Mouse (Mus musculus) stomach, postnatal 0 days (tissue): ENCODE results near the gene Zfp729a. TPM values are rescaled to one million over a fixed set of nuclear protein-coding genes. Genes with fewer than 3 reads are reported as not detected.

ENCODE experiments used
- ATAC-seq: fragments of 200-750 bp; cut with Nextera tagmentation; 2 replicates; pipeline ENCODE4 v1.8.0; 2017; ENCODE audit not compliant: low FRiP score, low TSS enrichment
- DNase-seq: peaks from one replicate; pipeline ENCODE4 v3.0.0-alpha.2; 2016; ENCODE audit warnings: low spot score
- H3K27ac ChIP-seq: fragments of 300-500 bp; sonication (generic); replicated peaks from 2 replicates; pipeline ENCODE4 v1.5.1; 2014; ENCODE audit warnings: mild to moderate bottlenecking, control low read depth
- H3K27me3 ChIP-seq: fragments of 300-500 bp; sonication (generic); 2 replicates; pipeline ENCODE4 v1.6.1; 2014; ENCODE audit warnings: low read length; ENCODE audit not compliant: control insufficient read depth, insufficient read depth
- H3K36me3 ChIP-seq: fragments of 300-500 bp; sonication (generic); 2 replicates; pipeline ENCODE4 v1.6.1; 2014; ENCODE audit warnings: low read length, mixed read lengths; ENCODE audit not compliant: control insufficient read depth, insufficient read depth
- H3K4me1 ChIP-seq: fragments of 300-500 bp; sonication (generic); replicated peaks from 2 replicates; pipeline ENCODE4 v1.6.1; 2014; ENCODE audit warnings: antibody characterized with exemption; ENCODE audit not compliant: control insufficient read depth, insufficient read depth
- H3K4me2 ChIP-seq: fragments of 300-500 bp; sonication (generic); replicated peaks from 2 replicates; pipeline ENCODE4 v1.6.1; 2014; ENCODE audit warnings: low read depth, mild to moderate bottlenecking, control low read depth, moderate library complexity
- H3K4me3 ChIP-seq: fragments of 300-500 bp; sonication (generic); 2 replicates; pipeline ENCODE4 v1.5.1; 2014; ENCODE audit warnings: low read depth, low read length, control low read depth
- H3K9ac ChIP-seq: fragments of 300-500 bp; sonication (generic); 2 replicates; pipeline ENCODE4 v1.6.1; 2014; ENCODE audit warnings: mild to moderate bottlenecking, low read length, control low read depth, mixed read lengths
- H3K9me3 ChIP-seq: fragments of 300-500 bp; sonication (generic); 2 replicates; pipeline ENCODE4 v1.6.1; 2016; ENCODE audit warnings: low read length; ENCODE audit not compliant: control insufficient read depth
- CTCF ChIP-seq: IDR thresholded peaks from 2 replicates; pipeline ENCODE4 v1.5.1; 2016; ENCODE audit warnings: antibody characterized with exemption, low read depth, mild to moderate bottlenecking, moderate library complexity
- EP300 ChIP-seq: optimal IDR thresholded peaks from 2 replicates; pipeline ENCODE3; 2016; ENCODE audit warnings: antibody characterized with exemption
- WGBS: fragments of 180-500 bp; shearing (Covaris S2); extraction: QIAGEN DNeasy Blood & Tissue Kit; methylation state at CpG from one replicate; pipeline ENCODE4 v1.1.7; 2014; 5-methylcytosine and 5-hydroxymethylcytosine counted together
- polyA plus RNA-seq: library from polyadenylated mRNA; unstranded; fragments of >200 nt; fragmentation: Nextera tagmentation; extraction: Ambion mirVana; gene quantifications from 2 replicates; pipeline ENCODE4 v1.2.1, GENCODE M21; 2015

Gene Zfp729a
- polyA plus RNA-seq, 1 experiment from 2014 or later = 1.2 TPM

DNA sequence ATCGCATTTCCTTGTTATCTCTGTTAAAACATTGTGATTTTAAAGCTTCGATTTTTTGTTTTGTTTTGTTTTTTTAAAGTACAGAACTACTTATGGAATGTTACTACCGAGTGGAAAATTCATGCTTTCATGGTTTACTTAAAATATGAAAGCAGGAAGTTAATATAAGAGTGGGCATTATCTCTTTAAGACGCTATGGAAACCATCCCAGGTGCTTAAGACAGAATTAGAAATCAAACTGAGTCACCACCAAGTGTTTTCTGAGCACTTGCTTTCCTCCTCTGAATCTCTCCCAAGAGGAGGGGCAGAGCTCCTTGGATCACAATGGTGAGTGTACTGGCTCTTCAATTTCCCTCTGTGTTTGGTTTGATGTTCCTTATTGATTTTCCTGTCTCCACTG lies 27.5 kb downstream of the Zfp729a start:
- H3K27me3 ChIP-seq = no peaks in the 10 kb centered on the region
- 74% methylated on average over 4 of the region's 4 CpGs for WGBS
- no peaks in the 10 kb centered on the region for H3K4me1 ChIP-seq
- H3K9ac ChIP-seq = no peak overlapping the region
- DNase-seq (no peak), ATAC-seq (no peak)
- H3K4me2 ChIP-seq = no peak overlapping the region
- TF ChIP-seq EP300 (no peak), CTCF (no peak)
- H3K27ac ChIP-seq = no peak overlapping the region
- H3K36me3 ChIP-seq = no peaks in the 10 kb centered on the region
- no peak overlapping the region for H3K4me3 ChIP-seq
- H3K9me3 ChIP-seq = no peaks in the 10 kb centered on the region

DNA sequence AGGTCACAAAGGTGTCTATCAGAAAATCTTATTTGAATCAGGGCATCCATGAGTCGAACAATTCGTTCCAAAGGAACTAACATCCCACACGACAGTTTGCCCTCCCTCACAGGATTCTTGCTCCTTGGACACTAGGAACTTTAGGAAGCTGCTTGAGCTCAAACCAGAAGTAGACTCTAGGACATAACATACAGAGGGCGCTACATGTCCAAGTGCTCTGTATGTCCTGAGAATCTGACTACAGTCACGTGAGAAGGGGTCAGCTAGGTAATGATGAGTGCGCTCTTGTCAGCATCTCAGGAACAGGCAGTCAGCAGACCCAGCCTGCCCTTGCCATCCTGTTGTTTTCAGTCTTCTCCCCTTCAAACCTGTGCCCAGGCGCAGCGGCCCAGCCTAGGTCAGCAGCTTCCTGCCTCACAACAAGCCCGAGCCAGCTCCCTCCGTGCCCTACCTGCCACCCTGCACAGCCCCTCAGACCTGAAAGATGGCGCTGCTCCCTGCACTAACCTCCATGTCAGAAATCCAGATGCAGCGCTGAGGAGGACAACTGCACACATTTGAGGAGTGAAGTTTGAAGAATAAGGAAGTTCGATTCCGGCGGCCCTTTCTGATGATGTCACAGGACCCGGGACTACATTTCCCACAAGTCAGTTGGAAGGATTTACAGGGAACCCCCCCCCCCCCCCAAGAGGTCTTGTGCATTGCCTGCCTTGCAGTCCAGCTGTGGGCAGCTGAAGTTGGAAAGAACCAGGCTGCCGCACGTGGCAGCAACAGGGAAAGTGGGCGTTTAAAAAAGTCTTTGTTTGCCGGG lies 28.3 kb downstream of the Zfp729a start, which contains the start of gene Zfp729b:
TSS of gene Zfp729b (minus strand) at position 642 of the 811 bp plus-strand sequence.
- Histone ChIP-seq H3K4me1 (no peaks in the 10 kb centered on the region), H3K27ac (peak within 1 kb of the TSS; percentile 86), H3K27me3 (no peaks in the 10 kb centered on the region), H3K9ac (peak within 1 kb of the TSS; percentile 73), H3K9me3 (no peaks in the 10 kb centered on the region), H3K4me3 (peak within 1 kb of the TSS; percentile 65), H3K4me2 (peak within 1 kb of the TSS; percentile 52), H3K36me3 (no peaks in the 10 kb centered on the region)
- TF ChIP-seq EP300 (no peak), CTCF (peak; percentile 74)
- 3% methylated on average over 20 of the region's 20 CpGs for WGBS
- DNase-seq (peak; percentile 92), ATAC-seq (peak; percentile 98)

DNA sequence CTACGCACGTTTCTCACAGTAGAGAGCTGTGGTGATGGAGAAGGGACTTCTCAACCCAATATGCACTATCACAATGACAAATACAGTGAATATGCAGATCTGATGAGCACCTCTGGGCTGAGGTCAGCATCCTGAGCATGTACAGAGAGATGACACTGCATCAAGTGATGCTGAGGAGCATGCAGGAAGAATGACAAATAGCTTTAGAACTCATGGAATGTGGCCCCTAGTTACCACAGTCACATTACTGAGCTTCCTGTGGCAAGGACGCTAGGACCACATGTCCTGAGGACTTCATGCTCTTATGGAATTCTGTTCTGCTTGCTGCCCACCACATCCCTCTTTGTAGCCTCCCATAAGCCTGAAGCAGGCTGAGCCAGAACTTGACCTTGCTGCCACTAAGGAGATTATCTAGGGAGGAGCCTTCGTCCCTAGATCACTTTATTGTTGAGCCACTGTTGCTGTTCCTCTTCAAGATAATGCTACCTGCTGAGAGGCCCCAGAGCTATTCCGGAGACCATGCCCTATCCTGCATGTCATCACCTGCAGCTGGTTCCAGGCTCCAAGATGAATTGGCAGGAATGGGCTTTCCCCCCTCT lies 64.9 kb downstream of the Zfp729a start:
- Histone ChIP-seq H3K4me2 (no peak overlapping the region), H3K27me3 (no peaks in the 10 kb centered on the region), H3K9ac (no peak overlapping the region), H3K27ac (no peak overlapping the region), H3K9me3 (no peaks in the 10 kb centered on the region), H3K4me1 (no peaks in the 10 kb centered on the region), H3K36me3 (no peaks in the 10 kb centered on the region), H3K4me3 (no peak overlapping the region)
- no peak for ATAC-seq
- 74% methylated on average over 5 of the region's 5 CpGs for WGBS
- no peak for DNase-seq
- TF ChIP-seq CTCF = no peak
- no peak for TF ChIP-seq EP300

Other genes with a start within 250 kb of the Zfp729a start
- gene Zfp429, start 238.0 kb downstream of the Zfp729a start, polyA plus RNA-seq = 4.1 and 4.8 TPM in 2 replicates
- 1.3 and 1.5 TPM in 2 replicates for gene Zfp459, start 216.4 kb downstream of the Zfp729a start, polyA plus RNA-seq
- gene Zfp874a, start 186.2 kb downstream of the Zfp729a start, polyA plus RNA-seq = 4.6 and 4.7 TPM in 2 replicates
- gene Zfp874b, start 153.5 kb downstream of the Zfp729a start, polyA plus RNA-seq = 1.9 and 2.4 TPM in 2 replicates
- 5.6 and 5.8 TPM in 2 replicates for gene Zfp58, start 137.2 kb downstream of the Zfp729a start, polyA plus RNA-seq
- not detected in 2 replicates for gene Gm26965, start 111.6 kb downstream of the Zfp729a start, polyA plus RNA-seq
- 27.4 and 29.3 TPM in 2 replicates for gene Zfp87, start 111.6 kb downstream of the Zfp729a start, polyA plus RNA-seq
- 3.8 and 4.1 TPM in 2 replicates for gene Zfp748, start 84.0 kb downstream of the Zfp729a start, polyA plus RNA-seq
- gene Zfp729b, start 28.1 kb downstream of the Zfp729a start, polyA plus RNA-seq = 1.6 and 1.9 TPM in 2 replicates
- gene Gm49345, start within 50 bp of the Zfp729a start, polyA plus RNA-seq = 0.08 TPM in 1 of 2 replicates, not detected in the other
- gene Zfp738, start 49.3 kb upstream of the Zfp729a start, polyA plus RNA-seq = 3.8 and 4.0 TPM in 2 replicates
- 2.0 and 2.1 TPM in 2 replicates for gene Zfp65, start 91.4 kb upstream of the Zfp729a start, polyA plus RNA-seq
- gene Zfp85, start 117.4 kb upstream of the Zfp729a start, polyA plus RNA-seq = 2.1 and 2.2 TPM in 2 replicates
- 0.62 and 0.74 TPM in 2 replicates for gene Zfp493, start 141.9 kb upstream of the Zfp729a start, polyA plus RNA-seq
- 2.3 and 3.2 TPM in 2 replicates for gene Zfp273, start 175.9 kb upstream of the Zfp729a start, polyA plus RNA-seq
- gene Gm10037, start 193.3 kb upstream of the Zfp729a start, polyA plus RNA-seq = 1.1 TPM in 2 replicates
- not detected in 2 replicates for gene BC048507, start 225.5 kb upstream of the Zfp729a start, polyA plus RNA-seq